Mouse (Mus musculus) intestine, embryonic 15.5 days (tissue): ENCODE results near the gene Trim40. TPM values are rescaled to one million over a fixed set of nuclear protein-coding genes. Genes with fewer than 3 reads are reported as not detected.

Experiments used
- ATAC-seq: fragments of 200-750 bp; cut with Nextera tagmentation; 2 replicates; pipeline ENCODE4 v1.8.0; 2017; ENCODE audit warnings: moderate TSS enrichment, moderate library complexity
- H3K27ac ChIP-seq: fragments of 300-500 bp; sonication (generic); 2 replicates; pipeline ENCODE4 v1.5.1; 2015; ENCODE audit warnings: mild to moderate bottlenecking, inconsistent platforms
- H3K27me3 ChIP-seq: fragments of 300-500 bp; sonication (generic); replicated peaks from 2 replicates; pipeline ENCODE4 v1.6.1; 2015; ENCODE audit warnings: inconsistent platforms
- H3K36me3 ChIP-seq: fragments of 300-500 bp; sonication (generic); 2 replicates; pipeline ENCODE4 v1.6.1; 2015; ENCODE audit warnings: inconsistent platforms
- H3K4me1 ChIP-seq: fragments of 300-500 bp; sonication (generic); replicated peaks from 2 replicates; pipeline ENCODE4 v1.6.1; 2015; ENCODE audit warnings: inconsistent platforms
- H3K4me2 ChIP-seq: fragments of 300-500 bp; sonication (generic); replicated peaks from 2 replicates; pipeline ENCODE4 v1.6.1; 2015; ENCODE audit warnings: mild to moderate bottlenecking, inconsistent platforms
- H3K4me3 ChIP-seq: fragments of 300-500 bp; sonication (generic); replicated peaks from 2 replicates; pipeline ENCODE4 v1.5.1; 2015; ENCODE audit warnings: inconsistent platforms
- H3K9ac ChIP-seq: fragments of 300-500 bp; sonication (generic); 2 replicates; pipeline ENCODE4 v1.6.1; 2015; ENCODE audit warnings: inconsistent platforms
- H3K9me3 ChIP-seq: fragments of 300-500 bp; sonication (generic); 2 replicates; pipeline ENCODE4 v1.6.1; 2016; ENCODE audit warnings: inconsistent platforms
- WGBS: fragments of 180-500 bp; shearing (Covaris S2); methylation state at CpG from one replicate; pipeline ENCODE4 v1.1.7; 2015; 5-methylcytosine and 5-hydroxymethylcytosine counted together
- polyA plus RNA-seq: library from polyadenylated mRNA; unstranded; fragments of >200 nt; fragmentation: Nextera tagmentation; extraction: Ambion mirVana; gene quantifications from 2 replicates; pipeline ENCODE4 v1.2.1, GENCODE M21; 2015

Gene Trim40
- polyA plus RNA-seq, 1 experiment from 2014 or later: 1.2 TPM

DNA sequence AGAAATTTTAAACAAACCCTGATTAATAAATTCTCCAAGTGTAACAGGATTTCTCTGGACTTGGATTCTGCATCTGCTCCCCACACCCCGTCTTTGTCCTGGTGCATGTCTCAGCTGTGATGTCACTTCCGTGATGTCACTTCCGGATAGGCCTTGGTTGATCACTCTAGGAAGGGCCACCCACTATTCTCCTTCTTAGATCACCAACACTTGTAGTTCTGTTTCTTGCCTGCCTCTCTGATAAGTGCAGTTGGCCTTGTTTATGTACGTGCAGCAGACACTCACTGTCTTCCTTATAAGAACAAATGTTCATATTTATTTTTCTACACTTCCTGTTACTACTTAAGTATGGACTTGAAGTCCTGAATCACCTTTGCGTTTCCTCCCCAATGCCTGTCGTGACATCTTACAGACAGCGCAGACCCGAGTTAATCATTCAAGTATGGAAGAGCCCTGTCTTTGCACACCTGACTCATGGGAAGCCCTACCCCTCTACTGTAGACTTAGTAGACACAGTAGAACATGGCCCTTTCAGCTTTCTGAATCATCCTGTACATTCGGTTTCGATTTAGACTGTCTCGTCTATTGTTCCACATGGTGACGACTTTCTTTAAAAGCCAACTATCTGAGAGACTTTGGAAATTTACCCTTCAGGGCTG, 4.7 kb downstream of the Trim40 start:
- Histone ChIP-seq H3K4me1 (no peaks in the 10 kb centered on the region), H3K9ac (no peak overlapping the region), H3K27ac (no peak overlapping the region), H3K36me3 (no peaks in the 10 kb centered on the region), H3K9me3 (no peaks in the 10 kb centered on the region), H3K4me3 (no peak overlapping the region), H3K27me3 (no peaks in the 10 kb centered on the region), H3K4me2 (no peak overlapping the region)
- WGBS: 84% methylated on average over 12 of the region's 12 CpGs
- peak; percentile 79 for ATAC-seq

GRCm38 (mm10) chr17:36883350-36883749, 6.6 kb downstream of the Trim40 start:
- no peak overlapping the region for H3K4me2 ChIP-seq
- H3K4me3 ChIP-seq: no peak overlapping the region
- no peak overlapping the region for H3K27ac ChIP-seq
- H3K4me1 ChIP-seq: no peaks in the 10 kb centered on the region
- H3K27me3 ChIP-seq: no peaks in the 10 kb centered on the region
- H3K36me3 ChIP-seq: no peaks in the 10 kb centered on the region
- 74% methylated on average over 2 of the region's 2 CpGs for WGBS
- no peak overlapping the region for H3K9ac ChIP-seq
- ATAC-seq: no peak
- no peaks in the 10 kb centered on the region for H3K9me3 ChIP-seq

DNA sequence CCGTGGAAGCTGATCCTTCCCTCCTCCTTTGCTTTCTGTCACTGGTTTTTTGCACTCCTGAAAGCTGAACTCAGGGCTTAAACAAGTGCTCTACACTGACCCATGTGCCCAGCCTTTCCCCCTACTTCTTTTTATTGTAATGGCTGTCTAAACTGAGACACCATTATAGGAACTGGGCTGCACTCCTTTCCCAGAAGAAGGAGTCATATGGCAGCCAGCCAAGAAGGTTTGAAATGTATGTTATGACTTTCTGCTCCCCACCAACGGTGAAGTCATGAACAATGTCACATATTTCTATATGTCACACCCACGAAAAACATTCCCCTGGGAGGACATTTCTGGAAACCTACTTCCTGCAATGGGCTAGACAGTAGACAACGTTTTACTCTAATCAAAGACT, 15.3 kb downstream of the Trim40 start:
- Histone ChIP-seq H3K27ac (no peak overlapping the region), H3K9me3 (no peaks in the 10 kb centered on the region), H3K9ac (no peak overlapping the region), H3K27me3 (no peaks in the 10 kb centered on the region), H3K4me1 (no peaks in the 10 kb centered on the region), H3K4me3 (no peak overlapping the region), H3K4me2 (no peak overlapping the region), H3K36me3 (no peaks in the 10 kb centered on the region)
- peak; percentile 4; the same call in 1 of the 2 replicates for ATAC-seq
- 32% methylated on average over 4 of the region's 4 CpGs for WGBS

GRCm38 (mm10) chr17:36869955-36870810, 19.7 kb downstream of the Trim40 start:
- H3K9ac ChIP-seq: no peak overlapping the region

DNA sequence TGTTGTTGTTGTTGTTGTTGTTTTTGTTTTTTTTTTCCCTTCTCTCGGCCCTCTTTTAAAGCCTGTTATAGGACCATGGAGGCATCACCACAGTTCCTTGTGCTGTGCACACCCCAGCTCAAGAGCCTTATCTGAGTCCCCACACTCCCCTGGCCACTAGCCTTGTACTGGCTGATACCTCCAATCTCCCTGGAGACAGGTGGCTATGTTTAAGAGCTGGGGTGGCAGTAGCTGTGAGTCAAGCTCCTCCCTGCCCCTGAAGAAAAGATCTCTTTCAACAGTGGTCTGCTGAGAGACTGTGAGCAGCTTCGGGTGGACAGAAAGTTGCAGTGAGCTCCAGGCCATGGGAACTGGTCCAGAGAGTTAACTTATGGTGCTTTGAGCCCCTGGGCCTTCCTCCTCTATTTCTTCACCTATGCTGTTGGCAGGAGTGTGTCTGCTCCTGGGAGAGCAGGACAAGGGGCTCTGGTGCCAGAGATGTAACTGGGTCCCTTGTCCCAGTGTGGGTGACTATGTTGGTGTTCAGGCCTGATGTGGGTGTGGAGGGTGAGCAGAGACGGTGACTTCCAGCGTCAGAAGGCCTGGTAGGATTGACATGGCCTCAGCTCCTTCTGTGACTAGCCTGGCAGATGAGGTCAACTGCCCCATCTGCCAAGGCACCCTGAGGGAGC, 20.5 kb downstream of the Trim40 start, which contains the start of gene Trim10:
Gene Trim10 (plus strand): TSS at position 291 of the 671 bp plus-strand sequence.
- Histone ChIP-seq H3K27me3 (0 out of 2 replicates have a peak, but pooled peaks cover 5% of the 10 kb centered on the region), H3K27ac (no peak within 1 kb of the TSS), H3K4me2 (no peak within 1 kb of the TSS; the same call in 1 of the 2 replicates), H3K4me1 (0 out of 2 replicates have a peak, but pooled peaks cover 2% of the 10 kb centered on the region), H3K9me3 (no peaks in the 10 kb centered on the region), H3K36me3 (no peaks in the 10 kb centered on the region), H3K4me3 (no peak within 1 kb of the TSS), H3K9ac (no peak within 1 kb of the TSS)
- peak; percentile 35; the same call in 1 of the 2 replicates for ATAC-seq
- 78% methylated on average over 4 of the region's 4 CpGs for WGBS

More at GRCm38 (mm10) chr17:36869955-36870810, 19.7 kb downstream of the Trim40 start:
- no peak for ATAC-seq
- no peak overlapping the region for H3K4me3 ChIP-seq
- WGBS: 74% methylated on average over 25 of the region's 25 CpGs
- no peaks in the 10 kb centered on the region for H3K36me3 ChIP-seq
- H3K27me3 ChIP-seq: 0 out of 2 replicates have a peak, but pooled peaks cover 5% of the 10 kb centered on the region
- H3K4me2 ChIP-seq: no peak overlapping the region; the same call in 1 of the 2 replicates
- 0 out of 2 replicates have a peak, but pooled peaks cover 2% of the 10 kb centered on the region for H3K4me1 ChIP-seq
- H3K27ac ChIP-seq: no peak overlapping the region
- H3K9me3 ChIP-seq: no peaks in the 10 kb centered on the region

DNA sequence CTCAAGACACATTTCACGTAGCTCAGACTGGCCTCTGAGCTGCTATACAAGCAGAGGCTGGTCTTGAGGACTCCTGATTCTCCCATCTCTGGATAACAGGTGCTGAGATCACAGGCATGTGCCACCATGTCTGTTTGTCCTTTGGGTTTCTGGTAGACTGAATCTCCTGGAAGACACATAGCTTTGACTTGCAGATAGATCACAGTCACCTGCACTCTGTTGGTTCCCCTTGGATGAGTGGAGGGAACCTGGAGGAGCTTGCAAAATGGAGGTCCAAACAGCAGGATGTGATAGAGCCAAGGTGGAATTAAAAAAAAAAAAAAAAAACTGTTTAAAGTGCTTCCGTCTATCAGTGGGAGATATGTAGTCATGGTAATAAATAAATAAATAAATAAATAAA, 21.1 kb downstream of the Trim40 start:
- Histone ChIP-seq H3K4me1 (0 out of 2 replicates have a peak, but pooled peaks cover 2% of the 10 kb centered on the region), H3K27me3 (0 out of 2 replicates have a peak, but pooled peaks cover 5% of the 10 kb centered on the region), H3K36me3 (no peaks in the 10 kb centered on the region), H3K9ac (no peak overlapping the region), H3K4me3 (no peak overlapping the region), H3K27ac (no peak overlapping the region), H3K9me3 (no peaks in the 10 kb centered on the region), H3K4me2 (no peak overlapping the region)
- ATAC-seq: no peak
- WGBS: 79% methylated on average over 2 of the region's 2 CpGs

- peak within 1 kb of the TSS; percentile 67 for H3K4me2 ChIP-seq
- peak within 1 kb of the TSS; percentile 43 for H3K9ac ChIP-seq
- peak within 1 kb of the TSS; percentile 37 for H3K4me3 ChIP-seq
- H3K9me3 ChIP-seq: no peaks in the 10 kb centered on the region
- no peaks in the 10 kb centered on the region for H3K36me3 ChIP-seq
- 0 out of 2 replicates have a peak, but pooled peaks cover 5% of the 10 kb centered on the region for H3K27me3 ChIP-seq
- peak within 1 kb of the TSS; percentile 52 for H3K27ac ChIP-seq
- peak; percentile 95 for ATAC-seq
- 9% methylated on average over 29 of the region's 29 CpGs for WGBS
- 0 out of 2 replicates have a peak, but pooled peaks cover 2% of the 10 kb centered on the region for H3K4me1 ChIP-seq
These were observed 23.0 kb downstream of the Trim40 start, which contains the start of gene Trim15 for GRCm38 (mm10) chr17:36866719-36867527. Trim15 (minus strand) TSS chr17:36867210.

- WGBS: 35% methylated on average over 2 of the region's 2 CpGs
- Histone ChIP-seq H3K4me2 (no peak overlapping the region), H3K27ac (no peak overlapping the region), H3K9ac (no peak overlapping the region), H3K27me3 (no peaks in the 10 kb centered on the region), H3K9me3 (no peaks in the 10 kb centered on the region), H3K4me3 (no peak overlapping the region), H3K36me3 (peaks cover 14% of the 10 kb centered on the region), H3K4me1 (0 out of 2 replicates have a peak, but pooled peaks cover 3% of the 10 kb centered on the region)
- peak; percentile 86 for ATAC-seq
These were observed 28.2 kb downstream of the Trim40 start for GRCm38 (mm10) chr17:36861680-36862079.

GRCm38 (mm10) chr17:36858181-36858580, 31.7 kb downstream of the Trim40 start:
- no peak overlapping the region for H3K4me2 ChIP-seq
- H3K27ac ChIP-seq: no peak overlapping the region
- H3K4me3 ChIP-seq: no peak overlapping the region
- no peaks in the 10 kb centered on the region for H3K9me3 ChIP-seq
- no peak overlapping the region for H3K9ac ChIP-seq
- peaks cover 21% of the 10 kb centered on the region for H3K36me3 ChIP-seq
- H3K4me1 ChIP-seq: 0 out of 2 replicates have a peak, but pooled peaks cover 3% of the 10 kb centered on the region
- no peaks in the 10 kb centered on the region for H3K27me3 ChIP-seq
- ATAC-seq: no peak
- WGBS: 92% methylated on average over 3 of the region's 3 CpGs

- no peaks in the 10 kb centered on the region for H3K27me3 ChIP-seq
- H3K4me2 ChIP-seq: no peak overlapping the region
- WGBS: 91% methylated on average over 4 of the region's 4 CpGs
- H3K36me3 ChIP-seq: peaks cover 31% of the 10 kb centered on the region
- ATAC-seq: no peak
- no peaks in the 10 kb centered on the region for H3K9me3 ChIP-seq
- no peak overlapping the region for H3K27ac ChIP-seq
- H3K4me1 ChIP-seq: peaks cover 5% of the 10 kb centered on the region; the same call in 1 of the 2 replicates
- no peak overlapping the region for H3K4me3 ChIP-seq
- no peak overlapping the region for H3K9ac ChIP-seq
These were observed 33.7 kb downstream of the Trim40 start for GRCm38 (mm10) chr17:36856236-36856635.

DNA sequence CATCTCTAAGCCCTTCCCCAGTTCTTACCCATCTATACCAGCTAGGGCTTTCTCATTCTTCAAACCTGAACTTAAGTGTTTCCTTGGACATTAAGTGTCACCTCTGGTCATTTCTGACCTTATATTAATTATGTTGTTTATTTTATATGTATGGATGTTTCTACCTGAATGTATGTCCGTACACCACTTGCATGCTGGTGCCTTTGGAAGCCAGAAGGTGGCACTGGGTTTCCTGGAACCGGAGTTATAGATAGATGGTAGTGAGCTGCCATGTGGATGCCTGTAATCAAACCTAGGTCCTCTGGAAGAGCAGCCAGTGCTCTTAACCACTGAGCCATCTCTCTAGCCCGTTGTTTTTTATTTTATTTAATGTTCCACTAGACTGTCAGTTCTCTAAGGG, 34.4 kb downstream of the Trim40 start:
- H3K4me1 ChIP-seq: peaks cover 10% of the 10 kb centered on the region
- no peak overlapping the region for H3K4me3 ChIP-seq
- no peak overlapping the region for H3K27ac ChIP-seq
- H3K27me3 ChIP-seq: no peaks in the 10 kb centered on the region
- no peak overlapping the region for H3K9ac ChIP-seq
- 92% methylated on average over 3 of the region's 3 CpGs for WGBS
- ATAC-seq: no peak
- H3K36me3 ChIP-seq: peaks cover 36% of the 10 kb centered on the region
- H3K9me3 ChIP-seq: no peaks in the 10 kb centered on the region
- H3K4me2 ChIP-seq: no peak overlapping the region
